Mouse (Mus musculus) frontal cortex, postnatal 10 days (tissue): ENCODE measurements around the gene Rere.
"Not testable (repeated sequence)": the region's sequence is repeated elsewhere in the genome, so short reads cannot be mapped to it uniquely, and the experiment has no call there.

Experiments used
- DNase-seq, 2 experiments: peaks; one replicate each; pipeline ENCODE4 v3.0.0; 2022; ENCODE audit warnings: low spot score in 2 of 2, mixed read lengths in 1 of 2

The Rere gene

GRCm38 (mm10) chr4:150283335-150283638, 1.8 kb downstream of the Rere start:
- DNase-seq, result no peak

DNA sequence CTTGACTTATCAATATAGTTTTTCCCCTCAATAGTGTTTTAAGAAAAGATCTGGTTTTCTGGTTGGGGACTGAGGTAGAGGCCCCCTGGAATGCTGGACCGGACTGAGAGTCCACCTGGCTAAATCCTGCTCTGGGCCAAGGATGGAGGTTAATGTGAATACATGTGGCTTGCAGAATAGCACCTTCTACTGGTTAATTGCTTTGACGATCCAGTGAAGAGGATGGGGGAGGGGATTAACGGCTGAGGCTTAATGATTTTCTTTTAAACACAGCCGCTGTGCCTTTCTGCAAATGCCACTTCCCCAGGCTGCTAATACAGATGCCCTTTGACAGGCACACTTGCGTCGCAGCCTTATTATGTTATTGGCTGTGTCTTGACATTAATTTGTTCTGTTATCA, 2.5 kb downstream of the Rere start:
- DNase-seq, result no peak

DNA sequence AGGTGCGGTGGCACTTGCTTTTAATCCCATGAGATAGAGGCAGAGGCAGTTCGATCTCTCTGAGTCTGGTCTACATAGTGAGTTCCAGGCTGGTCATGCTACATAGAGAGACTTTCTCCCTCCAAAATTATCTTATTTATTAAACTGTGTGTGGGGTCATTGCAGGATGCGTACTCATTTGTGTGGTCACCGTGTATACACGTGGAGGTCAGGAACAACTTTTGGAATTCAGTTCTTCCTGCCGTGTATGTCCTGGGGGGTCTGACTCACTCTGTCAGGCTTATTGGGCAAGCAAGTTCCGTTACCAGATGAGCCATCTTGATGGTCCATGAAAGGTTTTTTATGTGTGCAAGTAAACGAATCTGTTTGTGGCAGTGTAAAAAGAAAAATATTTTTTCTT, 5.5 kb downstream of the Rere start:
- DNase-seq, result no peak

DNA sequence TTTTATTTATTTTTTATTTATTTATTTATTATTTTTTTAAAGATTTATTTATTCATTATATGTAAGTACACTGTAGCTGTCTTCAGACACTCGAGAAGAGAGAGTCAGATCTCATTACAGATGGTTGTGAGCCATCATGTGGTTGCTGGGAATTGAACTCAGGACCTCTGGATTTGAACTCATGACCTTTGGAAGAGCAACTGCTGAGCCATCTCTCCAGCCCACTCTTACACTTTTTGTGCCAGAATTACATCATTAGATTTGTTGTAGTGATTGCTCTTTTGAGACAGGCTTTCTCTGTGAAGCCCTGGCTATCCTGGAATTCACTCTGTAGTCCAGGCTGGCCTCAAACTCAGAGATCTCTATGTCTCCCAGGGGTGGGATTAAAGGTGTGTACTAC, 6.0 kb downstream of the Rere start:
- not testable (repeated sequence) for DNase-seq

DNA sequence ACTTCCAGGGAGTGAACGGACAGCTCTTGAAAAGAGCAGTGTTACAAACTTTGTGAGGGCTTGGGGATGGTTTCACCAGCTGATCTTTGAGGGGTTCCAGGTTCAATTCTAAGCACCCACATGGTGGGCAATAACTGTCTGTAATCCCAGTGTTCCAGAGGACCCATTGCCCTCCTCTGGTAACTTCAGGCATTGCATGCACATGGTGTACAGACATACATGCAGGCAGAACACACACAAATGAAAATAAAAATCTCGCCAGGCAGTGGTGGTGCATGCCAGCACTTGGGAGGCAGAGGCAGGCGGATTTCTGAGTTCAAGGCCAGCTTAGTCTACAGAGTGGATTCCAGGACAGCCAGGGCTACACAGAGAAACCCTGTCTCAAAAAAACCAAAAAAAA, 10.5 kb downstream of the Rere start:
- DNase-seq, result no peak

- no peak for DNase-seq
These were observed 13.4 kb downstream of the Rere start for GRCm38 (mm10) chr4:150294870-150295269.

DNA sequence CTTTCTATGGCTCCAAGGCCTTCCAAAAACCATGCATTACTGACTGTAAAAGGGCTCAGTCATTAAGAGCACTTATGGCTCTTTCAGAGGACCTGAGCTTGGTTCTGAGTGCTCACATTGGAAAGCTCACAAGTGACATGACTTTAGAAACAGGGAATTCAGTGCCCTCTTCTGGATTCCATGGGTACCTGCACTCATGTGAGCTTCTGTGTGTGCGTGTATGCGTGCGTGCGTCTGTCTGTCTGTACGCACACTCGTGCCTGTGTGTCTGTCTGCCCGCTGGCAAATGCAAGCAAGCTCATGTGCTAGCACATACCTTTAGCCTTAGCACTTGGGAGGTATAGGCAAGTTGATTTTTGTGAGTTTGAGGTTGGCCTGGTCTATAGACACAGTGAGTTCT, 14.5 kb downstream of the Rere start:
- DNase-seq, result no peak

- DNase-seq, result no peak
These were observed 21.3 kb downstream of the Rere start for GRCm38 (mm10) chr4:150302726-150303125.

DNA sequence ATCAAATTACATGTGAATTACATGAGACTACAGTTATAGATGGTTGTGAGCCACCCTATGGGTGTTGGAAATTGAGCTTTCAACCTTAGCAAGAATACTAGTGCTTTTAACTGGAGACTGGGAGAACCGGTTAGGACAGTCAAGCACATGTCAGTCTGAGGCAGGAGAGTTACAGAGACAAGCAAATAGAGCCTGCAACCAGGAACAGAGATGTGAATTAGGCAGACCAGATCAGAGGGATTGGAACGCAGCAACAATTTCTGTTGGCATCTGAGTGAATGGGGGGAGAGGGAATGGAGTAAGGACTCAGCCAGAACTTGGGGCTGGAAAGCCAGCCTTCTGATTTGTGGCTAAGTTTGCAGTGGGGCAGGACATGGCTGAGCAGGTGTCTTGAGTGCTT, 25.3 kb downstream of the Rere start:
- no peak for DNase-seq

GRCm38 (mm10) chr4:150307226-150307625, 25.8 kb downstream of the Rere start:
- DNase-seq, result no peak

GRCm38 (mm10) chr4:150311431-150311830, 30.0 kb downstream of the Rere start:
- no peak for DNase-seq

- no peak for DNase-seq
These were observed 31.2 kb downstream of the Rere start for GRCm38 (mm10) chr4:150312646-150313045.

GRCm38 (mm10) chr4:150315301-150315700, 33.9 kb downstream of the Rere start:
- no peak for DNase-seq

- DNase-seq, result no peak
These were observed 35.1 kb downstream of the Rere start for GRCm38 (mm10) chr4:150316546-150316945.

GRCm38 (mm10) chr4:150325046-150325801, 43.8 kb downstream of the Rere start:
- no peak for DNase-seq

DNA sequence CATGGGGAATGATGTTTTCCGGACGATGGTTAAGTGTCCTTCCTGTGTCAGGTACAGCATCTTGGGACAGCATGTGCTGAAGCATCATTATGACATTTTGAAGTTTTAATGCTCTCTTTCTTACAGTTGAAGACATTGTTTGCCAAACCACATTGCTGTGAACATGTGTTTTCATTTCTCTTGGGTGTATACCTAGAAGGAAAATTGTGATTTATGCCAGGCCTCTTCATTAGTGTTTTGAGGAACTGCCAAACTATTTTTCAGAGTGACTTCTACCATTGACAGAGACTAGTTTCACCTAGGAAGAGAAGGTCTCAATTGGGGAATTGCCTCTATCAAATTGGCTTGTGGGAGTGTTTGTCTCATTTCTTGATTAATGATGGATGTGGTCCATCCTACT, 44.6 kb downstream of the Rere start:
- no peak for DNase-seq

DNA sequence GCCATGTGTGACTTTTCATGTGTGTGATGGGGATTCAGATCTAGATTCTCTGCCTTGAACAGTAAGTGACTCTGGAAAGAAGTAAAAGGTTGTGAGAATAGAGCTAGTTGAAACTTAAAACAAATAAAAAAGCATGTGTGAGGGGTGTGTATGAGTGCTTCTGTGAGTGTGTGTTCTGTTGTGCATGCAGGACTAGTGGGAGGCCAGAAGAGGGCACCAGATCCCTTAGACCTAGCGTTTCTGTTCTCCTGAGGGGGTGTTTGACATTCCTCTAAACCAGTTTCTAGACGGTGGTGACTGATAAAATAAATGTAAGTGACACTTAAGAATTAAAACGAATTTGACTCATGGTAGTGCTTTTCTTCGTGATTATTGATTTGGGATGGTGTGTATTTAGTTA, 46.0 kb downstream of the Rere start:
- DNase-seq, result no peak

- DNase-seq, result no peak
These were observed 52.7 kb downstream of the Rere start for GRCm38 (mm10) chr4:150333927-150334682.

- no peak for DNase-seq
These were observed 55.8 kb downstream of the Rere start for GRCm38 (mm10) chr4:150337260-150337659.

- DNase-seq, result peak; percentile 48 to 52
These were observed 57.6 kb downstream of the Rere start for GRCm38 (mm10) chr4:150338906-150339650.

- DNase-seq, result no peak
These were observed 59.5 kb downstream of the Rere start for GRCm38 (mm10) chr4:150340796-150341525.

DNA sequence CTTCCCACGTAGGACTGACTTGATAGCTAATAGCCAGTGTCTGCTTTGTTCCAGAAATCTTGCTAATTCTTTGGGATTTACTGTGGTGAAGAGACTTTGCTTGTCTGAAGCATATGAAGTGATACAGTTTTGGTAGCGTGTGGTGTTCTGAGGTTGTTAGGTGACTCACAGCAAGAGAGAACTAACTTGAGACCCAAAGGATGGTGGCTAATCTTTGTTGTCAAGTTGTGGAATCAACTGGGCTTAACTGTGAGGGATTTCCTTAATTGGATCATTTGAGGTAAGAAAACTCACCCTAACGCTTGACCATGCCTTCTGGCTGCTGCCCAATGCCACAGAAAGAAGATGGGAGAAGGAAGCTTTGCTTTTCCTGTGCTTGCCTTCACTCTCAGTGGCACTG, 63.1 kb downstream of the Rere start:
- no peak for DNase-seq
